Mouse (Mus musculus): ENCODE data around the gene Rgs6. TPM values are rescaled to one million over a fixed set of nuclear protein-coding genes. Genes with fewer than 3 reads are reported as not detected.

Rgs6 gene
- polyA plus RNA-seq, 2 experiments, result 0.07 to 0.20 TPM

DNA sequence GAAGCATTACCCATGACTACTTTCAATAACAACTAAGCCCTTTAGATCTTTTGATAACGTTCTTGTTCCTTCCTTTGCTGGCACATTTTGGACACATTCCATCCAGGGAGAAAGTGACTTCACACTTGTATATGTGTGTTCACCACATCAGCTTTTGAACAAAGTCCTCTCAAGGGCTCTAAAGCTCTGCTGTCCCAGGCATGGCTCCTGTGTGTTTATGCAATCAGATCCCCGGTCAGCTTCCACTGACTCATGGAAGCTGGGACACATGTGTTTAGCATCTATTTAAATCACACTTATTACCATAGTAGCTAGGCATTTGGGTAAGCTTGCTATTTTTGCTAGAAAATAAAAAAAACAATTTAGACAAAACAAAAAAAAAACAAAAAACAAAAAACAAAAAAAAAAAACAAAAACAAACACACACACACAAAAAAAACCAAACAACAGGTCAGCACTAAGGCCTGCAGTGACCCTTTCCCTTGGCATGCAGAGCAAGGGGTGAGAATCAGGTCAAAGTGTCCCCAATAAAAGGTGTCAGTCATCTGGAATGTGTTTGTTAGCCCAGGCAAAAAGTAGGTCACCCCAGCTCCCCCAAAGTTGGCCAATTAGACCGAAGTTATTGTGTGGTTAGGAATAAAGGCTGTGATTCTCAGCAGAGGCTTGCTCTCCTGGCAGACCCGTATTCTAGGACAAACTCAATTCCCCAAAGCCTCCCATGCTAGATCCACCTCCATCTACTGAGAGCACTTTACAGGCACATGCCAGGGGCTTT lies 267.4 kb downstream of the Rgs6 start:
- no peak for ATAC-seq (ENCODE audit: insufficient read depth)
- 61% methylated on average over 4 of the region's 4 CpGs for WGBS (ENCODE audit: insufficient replicate concordance)
- DNase-seq (ENCODE audit: low read depth in 3 of 3, low spot score in 3 of 3), result no peak

DNA sequence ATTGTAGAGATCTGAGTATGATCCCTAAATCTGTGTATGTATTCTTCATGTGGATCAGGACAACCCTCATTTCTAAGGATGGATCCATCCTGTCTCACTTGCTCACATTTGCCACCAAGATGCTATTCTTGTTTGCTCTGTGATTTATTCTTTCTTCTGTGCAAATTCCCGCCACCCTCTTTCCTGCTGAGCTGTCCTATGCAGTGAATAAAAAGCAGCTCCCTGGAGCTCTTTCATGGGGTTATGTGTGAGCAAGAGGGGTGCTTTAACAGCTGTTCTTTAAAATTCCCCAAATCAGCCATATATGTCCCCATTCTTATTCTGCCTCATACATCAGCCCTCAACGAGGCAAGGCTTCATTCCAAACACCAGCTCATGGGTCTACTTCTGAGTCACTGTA lies 277.6 kb downstream of the Rgs6 start:
- H3K27ac ChIP-seq, result no peak overlapping the region
- no peak for TF ChIP-seq EP300 (IDR thresholded peaks at IDR 0.05; ENCODE audit: low read depth)
- TF ChIP-seq CTCF (IDR thresholded peaks at IDR 0.05; ENCODE audit: low read depth), result no peak
- H3K4me3 ChIP-seq (ENCODE audit: insufficient read depth in 1 of 2, low read depth in 2 of 2, low read length in 2 of 2), result no peak overlapping the region
- H3K27me3 ChIP-seq (ENCODE audit: control insufficient read depth, insufficient read depth, low read length), result no peaks in the 10 kb centered on the region
- H3K9ac ChIP-seq (replicated peaks), result no peak overlapping the region
- H3K36me3 ChIP-seq (replicated peaks; ENCODE audit: control insufficient read depth, insufficient read depth, low read depth), result no peaks in the 10 kb centered on the region
- ATAC-seq (ENCODE audit: insufficient read depth) (no peak), DNase-seq (ENCODE audit: low read depth in 3 of 3, low spot score in 3 of 3) (no peak)
- no peak overlapping the region for H3K4me2 ChIP-seq (ENCODE audit: low read depth)
- H3K4me1 ChIP-seq (replicated peaks; ENCODE audit: control insufficient read depth in 2 of 2, insufficient read depth in 2 of 2, low read length in 1 of 2), result no peaks in the 10 kb centered on the region
- no peaks in the 10 kb centered on the region for H3K9me3 ChIP-seq (ENCODE audit: control insufficient read depth, low read length)
- 31% methylated on average over 2 of the region's 2 CpGs for WGBS (ENCODE audit: insufficient replicate concordance)

More for the DNA sequence above, 267.4 kb downstream of the Rgs6 start:
- H3K9me3 ChIP-seq (ENCODE audit: control insufficient read depth, low read length), result no peaks in the 10 kb centered on the region
- no peak overlapping the region for H3K27ac ChIP-seq
- H3K36me3 ChIP-seq (replicated peaks; ENCODE audit: control insufficient read depth, insufficient read depth, low read depth), result no peaks in the 10 kb centered on the region
- no peak overlapping the region for H3K9ac ChIP-seq (replicated peaks)
- TF ChIP-seq EP300 (IDR thresholded peaks at IDR 0.05; ENCODE audit: low read depth), result no peak
- TF ChIP-seq CTCF (IDR thresholded peaks at IDR 0.05; ENCODE audit: low read depth), result no peak
- H3K4me3 ChIP-seq (ENCODE audit: insufficient read depth in 1 of 2, low read depth in 2 of 2, low read length in 2 of 2), result no peak overlapping the region
- no peaks in the 10 kb centered on the region for H3K4me1 ChIP-seq (replicated peaks; ENCODE audit: control insufficient read depth in 2 of 2, insufficient read depth in 2 of 2, low read length in 1 of 2)
- H3K27me3 ChIP-seq (ENCODE audit: control insufficient read depth, insufficient read depth, low read length), result no peaks in the 10 kb centered on the region
- H3K4me2 ChIP-seq (ENCODE audit: low read depth), result no peak overlapping the region

DNA sequence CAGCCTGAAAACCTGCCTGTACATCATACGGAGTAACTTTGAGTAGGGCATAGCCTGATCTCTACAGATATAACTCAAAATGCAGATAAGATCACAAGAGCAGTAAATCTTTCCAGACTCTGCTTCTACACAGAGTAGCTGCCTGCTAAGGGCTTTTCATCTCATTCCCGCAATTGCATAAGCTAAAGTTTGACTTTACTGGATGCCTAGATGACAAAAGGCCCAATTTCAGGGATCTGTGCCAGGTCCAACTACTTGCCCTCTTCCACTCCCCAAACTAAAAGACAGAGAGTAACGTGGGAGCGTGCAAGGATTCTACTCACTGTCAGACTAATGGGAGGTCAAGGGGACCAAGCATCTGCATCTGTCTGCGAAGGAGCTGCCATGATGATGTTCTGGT lies 292.6 kb downstream of the Rgs6 start:
- Histone ChIP-seq H3K27me3 (ENCODE audit: control insufficient read depth, insufficient read depth, low read length) (no peaks in the 10 kb centered on the region), H3K4me2 (ENCODE audit: low read depth) (no peak overlapping the region), H3K4me3 (ENCODE audit: insufficient read depth in 1 of 2, low read depth in 2 of 2, low read length in 2 of 2) (no peak overlapping the region), H3K9me3 (ENCODE audit: control insufficient read depth, low read length) (no peaks in the 10 kb centered on the region), H3K27ac (no peak overlapping the region), H3K36me3 (replicated peaks; ENCODE audit: control insufficient read depth, insufficient read depth, low read depth) (no peaks in the 10 kb centered on the region), H3K4me1 (replicated peaks; ENCODE audit: control insufficient read depth in 2 of 2, insufficient read depth in 2 of 2, low read length in 1 of 2) (no peaks in the 10 kb centered on the region), H3K9ac (replicated peaks) (no peak overlapping the region)
- DNase-seq (ENCODE audit: low read depth in 3 of 3, low spot score in 3 of 3) (no peak), ATAC-seq (ENCODE audit: insufficient read depth) (no peak)
- 63% methylated on average over 5 of the region's 5 CpGs for WGBS (ENCODE audit: insufficient replicate concordance)
- TF ChIP-seq CTCF (IDR thresholded peaks at IDR 0.05; ENCODE audit: low read depth) (no peak), EP300 (IDR thresholded peaks at IDR 0.05; ENCODE audit: low read depth) (no peak)

DNA sequence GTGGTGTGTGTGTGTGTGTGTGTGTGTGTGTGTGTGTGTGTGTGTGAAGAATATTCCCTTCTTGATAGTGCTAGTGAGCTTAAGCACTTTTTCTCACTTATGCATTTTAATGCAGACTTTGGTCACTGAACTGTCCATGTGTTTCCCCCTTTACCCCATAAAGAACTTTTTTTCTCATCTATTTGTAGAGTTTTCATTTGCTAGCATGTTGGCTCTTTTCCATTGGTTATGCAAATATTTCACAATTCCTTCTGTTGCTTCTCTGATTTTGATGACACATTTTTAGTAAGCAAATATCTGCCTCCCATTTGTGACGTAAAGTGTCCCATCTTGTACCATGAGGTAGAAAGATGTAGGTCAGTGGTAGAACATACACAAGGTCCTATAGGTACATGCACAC lies 295.0 kb downstream of the Rgs6 start:
- Histone ChIP-seq H3K4me2 (ENCODE audit: low read depth) (no peak overlapping the region), H3K27ac (no peak overlapping the region), H3K4me1 (replicated peaks; ENCODE audit: control insufficient read depth in 2 of 2, insufficient read depth in 2 of 2, low read length in 1 of 2) (no peaks in the 10 kb centered on the region), H3K27me3 (ENCODE audit: control insufficient read depth, insufficient read depth, low read length) (no peaks in the 10 kb centered on the region), H3K9ac (replicated peaks) (no peak overlapping the region), H3K4me3 (ENCODE audit: insufficient read depth in 1 of 2, low read depth in 2 of 2, low read length in 2 of 2) (no peak overlapping the region), H3K36me3 (replicated peaks; ENCODE audit: control insufficient read depth, insufficient read depth, low read depth) (no peaks in the 10 kb centered on the region), H3K9me3 (ENCODE audit: control insufficient read depth, low read length) (no peaks in the 10 kb centered on the region)
- ATAC-seq (ENCODE audit: insufficient read depth) (no peak), DNase-seq (ENCODE audit: low read depth in 3 of 3, low spot score in 3 of 3) (no peak)
- TF ChIP-seq CTCF (IDR thresholded peaks at IDR 0.05; ENCODE audit: low read depth) (no peak), EP300 (IDR thresholded peaks at IDR 0.05; ENCODE audit: low read depth) (no peak)
- 76% methylated on average over 1 of the region's 1 CpGs for WGBS (ENCODE audit: insufficient replicate concordance)

DNA sequence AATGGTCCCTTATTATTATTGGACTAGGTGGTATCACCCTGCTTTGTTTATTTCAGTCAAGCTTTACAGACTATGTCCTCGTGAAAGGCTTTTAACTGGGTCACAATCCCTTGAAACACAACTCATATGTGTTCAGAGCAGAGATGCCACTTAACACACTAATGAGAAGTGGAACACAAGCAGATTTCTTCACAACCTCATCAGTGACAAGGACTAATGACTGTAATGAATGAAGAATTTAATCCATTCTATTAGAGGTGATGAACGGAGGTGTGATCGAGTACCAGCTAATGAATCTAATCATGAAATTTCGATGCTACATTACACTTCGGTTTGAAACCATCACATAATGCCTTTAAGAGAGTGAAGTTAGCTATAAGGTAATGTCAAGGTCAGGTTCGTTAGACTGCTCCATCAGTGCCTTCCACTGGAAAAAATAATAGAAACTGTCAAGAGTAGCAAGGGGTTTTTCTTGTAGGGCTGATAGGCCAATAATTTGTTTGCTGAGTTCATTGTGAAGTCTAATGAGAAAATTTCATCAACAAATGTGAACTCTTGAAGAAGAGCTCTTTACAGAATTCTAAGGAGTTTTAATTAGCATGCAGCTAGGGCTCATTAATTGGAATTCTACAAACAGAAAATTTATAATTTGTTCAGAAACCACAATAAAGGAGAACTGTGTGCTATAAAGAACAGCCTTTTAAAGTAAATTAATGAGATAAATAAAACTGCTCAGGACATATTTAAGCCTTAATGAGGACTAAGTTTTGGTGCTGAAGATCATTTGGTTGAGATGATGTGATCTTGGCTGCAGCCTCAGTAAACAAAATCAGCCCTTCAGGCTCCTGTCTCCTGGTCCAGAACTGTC lies 307.1 kb downstream of the Rgs6 start:
- no peaks in the 10 kb centered on the region for H3K27me3 ChIP-seq (ENCODE audit: control insufficient read depth, insufficient read depth, low read length)
- H3K9me3 ChIP-seq (ENCODE audit: control insufficient read depth, low read length), result no peaks in the 10 kb centered on the region
- 59% methylated on average over 6 of the region's 6 CpGs for WGBS (ENCODE audit: insufficient replicate concordance)
- ATAC-seq (ENCODE audit: insufficient read depth) (no peak), DNase-seq (ENCODE audit: low read depth in 3 of 3, low spot score in 3 of 3) (no peak)
- no peaks in the 10 kb centered on the region for H3K4me1 ChIP-seq (replicated peaks; ENCODE audit: control insufficient read depth in 2 of 2, insufficient read depth in 2 of 2, low read length in 1 of 2)
- H3K27ac ChIP-seq, result no peak overlapping the region
- no peak overlapping the region for H3K9ac ChIP-seq (replicated peaks)
- TF ChIP-seq CTCF (IDR thresholded peaks at IDR 0.05; ENCODE audit: low read depth) (no peak), EP300 (IDR thresholded peaks at IDR 0.05; ENCODE audit: low read depth) (no peak)
- H3K36me3 ChIP-seq (replicated peaks; ENCODE audit: control insufficient read depth, insufficient read depth, low read depth), result no peaks in the 10 kb centered on the region
- no peak overlapping the region for H3K4me3 ChIP-seq (ENCODE audit: insufficient read depth in 1 of 2, low read depth in 2 of 2, low read length in 2 of 2)
- no peak overlapping the region for H3K4me2 ChIP-seq (ENCODE audit: low read depth)

All from liver, embryonic 14.5 days (tissue).